Mouse (Mus musculus): ENCODE results near the gene Ccdc71.

Gene Ccdc71

GRCm38 (mm10) chr9:108460319-108461178 lies at the start of gene Ccdc71:
Ccdc71 (plus strand) TSS chr9:108460527.
- peak; percentile 90 to 91 for DNase-seq

GRCm38 (mm10) chr9:108411381-108411942 lies 48.9 kb upstream of the Ccdc71 start:
- DNase-seq, result no peak

GRCm38 (mm10) chr9:108412221-108412620 lies 48.1 kb upstream of the Ccdc71 start:
- peak in 1 of 2 experiments; percentile 40 for DNase-seq

- DNase-seq, result no peak
Measured at GRCm38 (mm10) chr9:108428384-108428783, 31.9 kb upstream of the Ccdc71 start, which contains the start of gene Ccdc36. Ccdc36 (minus strand) TSS chr9:108428484.

GRCm38 (mm10) chr9:108431431-108432067 lies 28.8 kb upstream of the Ccdc71 start:
- DNase-seq, result peak; percentile 31 to 33

GRCm38 (mm10) chr9:108436182-108436581 lies 24.1 kb upstream of the Ccdc71 start, which contains the start of gene BC048562:
BC048562 (plus strand) TSS chr9:108436482.
- no peak for DNase-seq

- no peak for DNase-seq
Measured at GRCm38 (mm10) chr9:108439176-108439575, 21.2 kb upstream of the Ccdc71 start.

GRCm38 (mm10) chr9:108440485-108440884 lies 19.8 kb upstream of the Ccdc71 start:
- no peak for DNase-seq

GRCm38 (mm10) chr9:108441236-108441919 lies 18.9 kb upstream of the Ccdc71 start:
- DNase-seq, result no peak

- DNase-seq, result no peak
Measured at GRCm38 (mm10) chr9:108445125-108445524, 15.2 kb upstream of the Ccdc71 start.

- no peak for DNase-seq
Measured at GRCm38 (mm10) chr9:108449860-108450259, 10.5 kb upstream of the Ccdc71 start.

GRCm38 (mm10) chr9:108450292-108451169 lies 9.8 kb upstream of the Ccdc71 start:
- DNase-seq, result peak; percentile 40 to 47

GRCm38 (mm10) chr9:108451170-108451493 lies 9.2 kb upstream of the Ccdc71 start:
- DNase-seq, result no peak

GRCm38 (mm10) chr9:108451519-108452160 lies 8.7 kb upstream of the Ccdc71 start:
- DNase-seq, result no peak

- peak; percentile 90 to 91 for DNase-seq
Measured at GRCm38 (mm10) chr9:108452291-108452906, 7.9 kb upstream of the Ccdc71 start.

GRCm38 (mm10) chr9:108452911-108453310 lies 7.4 kb upstream of the Ccdc71 start:
- DNase-seq, result no peak

GRCm38 (mm10) chr9:108453458-108453857 lies 6.9 kb upstream of the Ccdc71 start:
- DNase-seq, result no peak

GRCm38 (mm10) chr9:108454429-108454828 lies 5.9 kb upstream of the Ccdc71 start:
- DNase-seq, result no peak

- no peak for DNase-seq
Measured at GRCm38 (mm10) chr9:108455747-108456571, 4.4 kb upstream of the Ccdc71 start.

- DNase-seq, result no peak
Measured at GRCm38 (mm10) chr9:108456953-108457352, 3.4 kb upstream of the Ccdc71 start.

Measured in lung, postnatal 4 days (tissue).